Comparison of ENCODE assay signal across 9 mouse cellular contexts in the genomic region with DNA sequence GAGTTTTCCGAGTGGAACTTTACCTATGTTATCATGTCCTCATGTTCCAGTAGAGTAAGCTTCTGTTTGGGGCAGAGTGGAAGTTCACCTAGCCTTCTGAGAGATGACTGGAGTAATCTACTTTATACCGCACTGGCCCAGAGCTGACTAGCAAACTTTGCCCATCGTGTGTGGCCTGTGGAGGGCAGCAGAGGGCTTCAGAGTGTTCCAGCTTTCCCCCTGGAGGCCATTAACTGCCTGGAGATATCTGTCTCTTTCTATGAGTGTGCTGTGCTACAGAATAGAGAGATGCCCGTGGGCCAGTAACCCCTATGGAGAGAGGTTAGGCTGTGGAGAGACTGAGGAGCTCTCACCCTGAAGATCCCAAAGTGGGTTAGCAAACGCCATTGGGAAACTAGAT.
DNase-seq lines count a peak whose midpoint lies in the region; ATAC-seq and TF ChIP-seq lines count a peak whose summit lies in the region.
"Had no signal": no experiment of that assay in that cellular context is flagged by ENCODE, and none has a peak within 500 bp of the region (broad histone marks: within the 10 kb centered on the region; RNA-seq: fewer than 3 reads in every experiment).

No protein-coding gene starts in this region.

- H3K4me1 ChIP-seq in forebrain, embryonic 11.5 days (replicated peaks; ENCODE audit: control insufficient read depth, insufficient read depth, low read length), result no peaks in the 10 kb centered on the region
- H3K4me1 ChIP-seq in forebrain, embryonic 12.5 days, result peaks cover 4% of the 10 kb centered on the region; the same call in 1 of the 2 replicates
- no peaks in the 10 kb centered on the region for H3K4me1 ChIP-seq in intestine, embryonic 16.5 days (ENCODE audit: control insufficient read depth, insufficient read depth, low read length)
- no peaks in the 10 kb centered on the region for H3K4me1 ChIP-seq in stomach, postnatal 0 days (replicated peaks; ENCODE audit: control insufficient read depth, insufficient read depth)

- H3K9ac ChIP-seq in forebrain, embryonic 11.5 days (ENCODE audit: low read length), result no peak overlapping the region
- H3K9ac ChIP-seq in forebrain, embryonic 12.5 days, result no peak overlapping the region
- H3K9ac ChIP-seq in intestine, embryonic 16.5 days (ENCODE audit: low read depth, low read length), result no peak overlapping the region
- no peak overlapping the region for H3K9ac ChIP-seq in stomach, postnatal 0 days (ENCODE audit: low read length)
- H3K9ac ChIP-seq: limb, embryonic 12.5 days had no signal

- no peak overlapping the region for H3K27ac ChIP-seq in forebrain, embryonic 11.5 days (ENCODE audit: low read depth, low read length)
- H3K27ac ChIP-seq in forebrain, embryonic 12.5 days, result no peak overlapping the region
- H3K27ac ChIP-seq in intestine, embryonic 16.5 days (ENCODE audit: low read length), result no peak overlapping the region
- no peak overlapping the region for H3K27ac ChIP-seq in left cerebral cortex, adult 2 months
- H3K27ac ChIP-seq in stomach, postnatal 0 days (replicated peaks), result no peak overlapping the region
- H3K27ac ChIP-seq: limb, embryonic 12.5 days had no signal

- intact Hi-C loops in left cerebral cortex, adult 2 months (cut with DNase I), result loop anchor here (1.0 to 5.0 kb wide), 4 partner anchors 97 to 463 kb away; no protein-coding TSS in a partner anchor

- 39% methylated on average over 5 of the region's 5 CpGs for WGBS in forebrain, embryonic 11.5 days
- WGBS in forebrain, embryonic 12.5 days, result 42% methylated on average over 5 of the region's 5 CpGs
- 43% methylated on average over 5 of the region's 5 CpGs for WGBS in intestine, embryonic 16.5 days
- WGBS in stomach, postnatal 0 days, result 42% methylated on average over 5 of the region's 5 CpGs

- peak; percentile 73 for ATAC-seq in forebrain, embryonic 11.5 days (replicated peaks; ENCODE audit: low FRiP score)
- ATAC-seq in forebrain, embryonic 12.5 days (ENCODE audit: low FRiP score), result no peak; the same call in 1 of the 2 replicates
- peak; percentile 81 for ATAC-seq in intestine, embryonic 16.5 days
- peak; percentile 79; the same call in 1 of the 2 replicates for ATAC-seq in stomach, postnatal 0 days (ENCODE audit: low FRiP score, low TSS enrichment)

- H3K36me3 ChIP-seq in forebrain, embryonic 11.5 days (ENCODE audit: control insufficient read depth, insufficient read depth, low read length), result no peaks in the 10 kb centered on the region
- H3K36me3 ChIP-seq in forebrain, embryonic 12.5 days (replicated peaks), result no peaks in the 10 kb centered on the region
- no peaks in the 10 kb centered on the region for H3K36me3 ChIP-seq in intestine, embryonic 16.5 days (ENCODE audit: control insufficient read depth, insufficient read depth, low read length)
- H3K36me3 ChIP-seq in stomach, postnatal 0 days (ENCODE audit: control insufficient read depth, insufficient read depth, low read length), result no peaks in the 10 kb centered on the region
- H3K36me3 ChIP-seq: limb, embryonic 12.5 days had no signal

- H3K4me2 ChIP-seq in forebrain, embryonic 11.5 days (ENCODE audit: low read depth, low read length, severe bottlenecking), result no peak overlapping the region
- H3K4me2 ChIP-seq in forebrain, embryonic 12.5 days, result no peak overlapping the region
- H3K4me2 ChIP-seq in intestine, embryonic 16.5 days (ENCODE audit: low read depth, low read length), result no peak overlapping the region
- no peak overlapping the region for H3K4me2 ChIP-seq in stomach, postnatal 0 days (replicated peaks; ENCODE audit: low read depth)
- H3K4me2 ChIP-seq: limb, embryonic 12.5 days had no signal

- H3K27me3 ChIP-seq in forebrain, embryonic 11.5 days (ENCODE audit: control insufficient read depth, insufficient read depth, low read length), result no peaks in the 10 kb centered on the region
- no peaks in the 10 kb centered on the region for H3K27me3 ChIP-seq in forebrain, embryonic 12.5 days
- no peaks in the 10 kb centered on the region for H3K27me3 ChIP-seq in intestine, embryonic 16.5 days (replicated peaks; ENCODE audit: control insufficient read depth, insufficient read depth, low read length)
- H3K27me3 ChIP-seq in stomach, postnatal 0 days (ENCODE audit: control insufficient read depth, insufficient read depth, low read length), result no peaks in the 10 kb centered on the region
- H3K27me3 ChIP-seq: limb, embryonic 12.5 days had no signal

- peak; percentile 73 for TF ChIP-seq CTCF in left cerebral cortex, adult 2 months (IDR thresholded peaks at IDR 0.05)
- peak; percentile 86 for TF ChIP-seq CTCF in stomach, postnatal 0 days (IDR thresholded peaks at IDR 0.05; ENCODE audit: low read depth)

- H3K9me3 ChIP-seq in forebrain, embryonic 11.5 days (ENCODE audit: control insufficient read depth, low read length), result no peaks in the 10 kb centered on the region
- H3K9me3 ChIP-seq in forebrain, embryonic 12.5 days, result no peaks in the 10 kb centered on the region
- H3K9me3 ChIP-seq in intestine, embryonic 16.5 days (ENCODE audit: control insufficient read depth, low read length), result no peaks in the 10 kb centered on the region
- no peaks in the 10 kb centered on the region for H3K9me3 ChIP-seq in stomach, postnatal 0 days (ENCODE audit: control insufficient read depth, low read length)
- H3K9me3 ChIP-seq: limb, embryonic 12.5 days had no signal

- no peak overlapping the region for H3K4me3 ChIP-seq in forebrain, embryonic 11.5 days (ENCODE audit: low read depth, low read length)
- no peak overlapping the region for H3K4me3 ChIP-seq in forebrain, embryonic 12.5 days (replicated peaks)
- H3K4me3 ChIP-seq in intestine, embryonic 16.5 days (ENCODE audit: low read length), result no peak overlapping the region
- no peak overlapping the region for H3K4me3 ChIP-seq in left cerebral cortex, adult 2 months
- H3K4me3 ChIP-seq in stomach, postnatal 0 days (ENCODE audit: low read depth, low read length), result no peak overlapping the region
- H3K4me3 ChIP-seq: limb, embryonic 12.5 days had no signal

- TF ChIP-seq EP300 in stomach, postnatal 0 days (optimal IDR thresholded peaks at IDR 0.05), result no peak

- peak; percentile 65 for DNase-seq in forebrain, embryonic 11.5 days (ENCODE audit: low spot score)
- peak; percentile 24 for DNase-seq in WW6 (ENCODE audit: low read depth, low spot score)
- peak; percentile 22 for DNase-seq in embryo, embryonic 11.5 days (ENCODE audit: low read depth, low spot score)
- peak; percentile 51 to 75 for DNase-seq in left cerebral cortex, adult 2 months (ENCODE audit: extremely low spot score in 1 of 2, low spot score in 2 of 2)
- peak; percentile 53 for DNase-seq in mesoderm, embryonic 11.5 days (ENCODE audit: low read depth, low spot score)
- peak; percentile 85 for DNase-seq in stomach, postnatal 0 days (ENCODE audit: low spot score)

Comparison
In these comparisons a context has a peak if more than half of its experiments do, and no peak if none do; other contexts are left out.
1. DNase-seq: peak in every context shown above with its lines; median percentile 85 in stomach, postnatal 0 days; 65 in forebrain, embryonic 11.5 days; 63 in left cerebral cortex, adult 2 months; 53 in mesoderm, embryonic 11.5 days; 24 in WW6; 22 in embryo, embryonic 11.5 days.